Mouse (Mus musculus) spleen, adult 2 months (tissue): Measurements from ENCODE around the gene Il12b. TPM values are rescaled to one million over a fixed set of nuclear protein-coding genes. Genes with fewer than 3 reads are reported as not detected.
A peak's percentile ranks its signal among the peaks of the same experiment; 100 is the strongest.

Experiments used
- DNase-seq, 2 experiments: peaks; one replicate each; pipeline versions ENCODE4 v3.0.0 to v3.0.0-alpha.2; 2012 to 2021; ENCODE audit warnings: low spot score in 2 of 2, low read depth in 1 of 2
- H3K27ac ChIP-seq: fragments of 200-500 bp; 2 replicates; pipeline ENCODE4 v1.5.1; 2012; ENCODE audit warnings: low read length, inconsistent platforms; ENCODE audit not compliant: insufficient read depth
- H3K27me3 ChIP-seq: fragments of 200-500 bp; 2 replicates; pipeline ENCODE4 v1.6.1; 2012; ENCODE audit warnings: mild to moderate bottlenecking, moderate library complexity, low read length, inconsistent platforms; ENCODE audit not compliant: control insufficient read depth, insufficient read depth
- H3K36me3 ChIP-seq: fragments of 200-500 bp; 2 replicates; pipeline ENCODE4 v1.6.1; 2012; ENCODE audit warnings: mild to moderate bottlenecking, low read length, inconsistent platforms; ENCODE audit not compliant: control insufficient read depth, insufficient read depth
- H3K4me1 ChIP-seq: fragments of 200-500 bp; 2 replicates; pipeline ENCODE4 v1.6.1; 2011; ENCODE audit warnings: inconsistent platforms; ENCODE audit not compliant: control insufficient read depth, insufficient read depth, insufficient read length
- H3K4me3 ChIP-seq: fragments of 200-500 bp; 2 replicates; pipeline ENCODE4 v1.5.1; 2011; ENCODE audit warnings: mild to moderate bottlenecking, inconsistent platforms; ENCODE audit not compliant: insufficient read depth, insufficient read length; ENCODE audit errors: extremely low read depth
- CTCF ChIP-seq: fragments of 200-500 bp; IDR thresholded peaks from 2 replicates; pipeline ENCODE4 v1.5.1; 2011; ENCODE audit warnings: mild to moderate bottlenecking, inconsistent platforms; ENCODE audit not compliant: insufficient read depth, insufficient read length, insufficient replicate concordance; ENCODE audit errors: extremely low read depth
- POLR2A ChIP-seq: fragments of 200-500 bp; IDR thresholded peaks from 2 replicates; pipeline ENCODE4 v1.6.1; 2011; ENCODE audit warnings: low read depth, low read length, inconsistent platforms
- WGBS: fragments of 180-500 bp; shearing (Covaris S2); methylation state at CpG from one replicate; pipeline ENCODE4 v1.1.7; 2018; 5-methylcytosine and 5-hydroxymethylcytosine counted together
- polyA plus RNA-seq: library from polyadenylated mRNA; depleted of rRNA; stranded (reverse); fragments of >200 nt; gene quantifications from 2 replicates; pipeline ENCODE4 v1.2.3, GENCODE M21; 2012

Il12b gene
- polyA plus RNA-seq, 1 experiment, result 0.70 TPM

GRCm38 (mm10) chr11:44423261-44423660, 23.4 kb downstream of the Il12b start:
- no peaks in the 10 kb centered on the region for H3K36me3 ChIP-seq
- no peak overlapping the region for H3K27ac ChIP-seq
- TF ChIP-seq CTCF (no peak), POLR2A (no peak)
- no peaks in the 10 kb centered on the region; the same call in 1 of the 2 replicates for H3K27me3 ChIP-seq
- no peak for DNase-seq
- 59% methylated on average over 6 of the region's 6 CpGs for whole genome bisulfite sequencing
- no peaks in the 10 kb centered on the region for H3K4me1 ChIP-seq
- no peak overlapping the region for H3K4me3 ChIP-seq

- H3K4me1 ChIP-seq, result no peaks in the 10 kb centered on the region
Measured at GRCm38 (mm10) chr11:44423955-44424354, 24.1 kb downstream of the Il12b start.

GRCm38 (mm10) chr11:44425006-44425405, 25.1 kb downstream of the Il12b start:
- H3K4me3 ChIP-seq, result no peak overlapping the region
- DNase-seq, result no peak
- TF ChIP-seq POLR2A, result no peak
- H3K36me3 ChIP-seq, result no peaks in the 10 kb centered on the region
- H3K4me1 ChIP-seq, result no peaks in the 10 kb centered on the region
- no peaks in the 10 kb centered on the region; the same call in 1 of the 2 replicates for H3K27me3 ChIP-seq
- WGBS, result 91% methylated on average over 8 of the region's 8 CpGs
- H3K27ac ChIP-seq, result no peak overlapping the region

More at GRCm38 (mm10) chr11:44423955-44424354, 24.1 kb downstream of the Il12b start:
- no peak for DNase-seq
- Histone ChIP-seq H3K4me3 (no peak overlapping the region), H3K36me3 (no peaks in the 10 kb centered on the region), H3K27ac (no peak overlapping the region), H3K27me3 (no peaks in the 10 kb centered on the region; the same call in 1 of the 2 replicates)
- WGBS, result 79% methylated on average over 5 of the region's 5 CpGs
- TF ChIP-seq POLR2A, result no peak

GRCm38 (mm10) chr11:44425626-44426025, 25.8 kb downstream of the Il12b start:
- Histone ChIP-seq H3K4me1 (no peaks in the 10 kb centered on the region), H3K4me3 (no peak overlapping the region), H3K27me3 (no peaks in the 10 kb centered on the region; the same call in 1 of the 2 replicates), H3K27ac (no peak overlapping the region), H3K36me3 (no peaks in the 10 kb centered on the region)
- 86% methylated on average over 6 of the region's 6 CpGs for WGBS
- no peak for DNase-seq
- TF ChIP-seq POLR2A, result no peak
- no peak for TF ChIP-seq CTCF

GRCm38 (mm10) chr11:44427951-44428350, 28.1 kb downstream of the Il12b start:
- DNase-seq, result no peak
- no peaks in the 10 kb centered on the region for H3K36me3 ChIP-seq
- H3K4me1 ChIP-seq, result no peaks in the 10 kb centered on the region
- H3K4me3 ChIP-seq, result no peak overlapping the region
- H3K27ac ChIP-seq, result no peak overlapping the region
- H3K27me3 ChIP-seq, result no peaks in the 10 kb centered on the region
- no peak for TF ChIP-seq POLR2A
- no peak for TF ChIP-seq CTCF
- 46% methylated on average over 2 of the region's 2 CpGs for WGBS

GRCm38 (mm10) chr11:44430036-44430435, 30.2 kb downstream of the Il12b start:
- no peaks in the 10 kb centered on the region for H3K36me3 ChIP-seq
- no peaks in the 10 kb centered on the region for H3K27me3 ChIP-seq
- no peak overlapping the region for H3K4me3 ChIP-seq
- TF ChIP-seq CTCF (no peak), POLR2A (no peak)
- WGBS, result 87% methylated on average over 3 of the region's 3 CpGs
- H3K4me1 ChIP-seq, result no peaks in the 10 kb centered on the region
- no peak overlapping the region for H3K27ac ChIP-seq
- no peak for DNase-seq

- WGBS, result 91% methylated on average over 6 of the region's 6 CpGs
- peak; percentile 10 to 11 for DNase-seq
- no peak for TF ChIP-seq CTCF
- TF ChIP-seq POLR2A, result no peak
- H3K27ac ChIP-seq, result no peak overlapping the region
- H3K4me1 ChIP-seq, result 0 out of 2 replicates have a peak, but pooled peaks cover 1% of the 10 kb centered on the region
- no peaks in the 10 kb centered on the region for H3K36me3 ChIP-seq
- no peaks in the 10 kb centered on the region for H3K27me3 ChIP-seq
- no peak overlapping the region for H3K4me3 ChIP-seq
Measured at GRCm38 (mm10) chr11:44437786-44438185, 37.9 kb downstream of the Il12b start.
